Mouse (Mus musculus): ENCODE results near the gene Gk2. TPM values are rescaled to one million over a fixed set of nuclear protein-coding genes. Genes with fewer than 3 reads are reported as not detected.

The Gk2 gene
- total RNA-seq, 2 experiments from 2014 or later = not detected

Other genes with a start within 250 kb of the Gk2 start
- gene Naa11, start 64.6 kb downstream of the Gk2 start, total RNA-seq (2015) = not detected in 2 replicates
- gene Naa11, start 64.6 kb downstream of the Gk2 start, total RNA-seq (2017) = not detected in 2 replicates